ENCODE assay signal across 8 mouse cellular contexts in genomic region chr7:120934716-120935115, GRCm38 (mm10). TPM values are rescaled to one million over a fixed set of nuclear protein-coding genes. Genes with fewer than 3 reads are reported as not detected.
DNase-seq lines count a peak whose midpoint lies in the region; ATAC-seq and TF ChIP-seq lines count a peak whose summit lies in the region.

No protein-coding gene starts in this region.

- peaks cover 100% of the 10 kb centered on the region for H3K36me3 ChIP-seq in forebrain, embryonic 10.5 days (replicated peaks)
- peaks cover 96% of the 10 kb centered on the region for H3K36me3 ChIP-seq in forebrain, embryonic 12.5 days (replicated peaks)
- H3K36me3 ChIP-seq in kidney, embryonic 14.5 days (ENCODE audit: control insufficient read depth, insufficient read depth, low read length) = peaks cover 92% of the 10 kb centered on the region
- peaks cover 88% of the 10 kb centered on the region for H3K36me3 ChIP-seq in lung, embryonic 14.5 days (ENCODE audit: insufficient read depth)

- WGBS in forebrain, embryonic 10.5 days = 42% methylated on average over 5 of the region's 5 CpGs
- 35% methylated on average over 5 of the region's 5 CpGs for WGBS in forebrain, embryonic 12.5 days
- WGBS in kidney, embryonic 14.5 days = 38% methylated on average over 5 of the region's 5 CpGs
- WGBS in lung, embryonic 14.5 days = 32% methylated on average over 5 of the region's 5 CpGs

- no peaks in the 10 kb centered on the region for H3K9me3 ChIP-seq in forebrain, embryonic 10.5 days
- no peaks in the 10 kb centered on the region for H3K9me3 ChIP-seq in forebrain, embryonic 12.5 days
- H3K9me3 ChIP-seq in kidney, embryonic 14.5 days (ENCODE audit: control insufficient read depth, low read length) = no peaks in the 10 kb centered on the region
- H3K9me3 ChIP-seq in lung, embryonic 14.5 days (ENCODE audit: low read depth, low read length) = no peaks in the 10 kb centered on the region

- peak; percentile 84 for TF ChIP-seq CTCF in lung, embryonic 14.5 days (IDR thresholded peaks at IDR 0.05; ENCODE audit: low read depth)

- no peak overlapping the region for H3K4me2 ChIP-seq in forebrain, embryonic 12.5 days
- no peak overlapping the region for H3K4me2 ChIP-seq in kidney, embryonic 14.5 days (replicated peaks; ENCODE audit: low read depth, low read length)
- H3K4me2 ChIP-seq in lung, embryonic 14.5 days = no peak overlapping the region

- peak; percentile 32 for DNase-seq in forebrain, embryonic 10.5 days (ENCODE audit: extremely low spot score, low spot score)
- DNase-seq in 416B (ENCODE audit: low read depth) = peak; percentile 68
- peak; percentile 32 to 38 for DNase-seq in adrenal gland, adult 18-20 months (ENCODE audit: low spot score in 2 of 2)
- DNase-seq in fibroblast of lung, adult 2 months (ENCODE audit: low read depth) = peak; percentile 27
- peak; percentile 83 for DNase-seq in lung, embryonic 14.5 days
- DNase-seq in spleen, adult 12 weeks (ENCODE audit: low spot score) = peak; percentile 35

- no peak overlapping the region for H3K9ac ChIP-seq in forebrain, embryonic 12.5 days
- no peak overlapping the region for H3K9ac ChIP-seq in kidney, embryonic 14.5 days (ENCODE audit: low read depth, low read length)
- H3K9ac ChIP-seq in lung, embryonic 14.5 days = no peak overlapping the region

- no peaks in the 10 kb centered on the region for H3K4me1 ChIP-seq in forebrain, embryonic 10.5 days
- H3K4me1 ChIP-seq in forebrain, embryonic 12.5 days = no peaks in the 10 kb centered on the region
- H3K4me1 ChIP-seq in kidney, embryonic 14.5 days (ENCODE audit: control insufficient read depth, insufficient read depth, low read length) = no peaks in the 10 kb centered on the region
- H3K4me1 ChIP-seq in lung, embryonic 14.5 days (ENCODE audit: insufficient read depth) = no peaks in the 10 kb centered on the region

- ATAC-seq in forebrain, embryonic 12.5 days (ENCODE audit: low FRiP score) = no peak
- peak; percentile 73; the same call in 1 of the 2 replicates for ATAC-seq in kidney, embryonic 14.5 days (ENCODE audit: low FRiP score, low TSS enrichment)
- ATAC-seq in lung, embryonic 14.5 days (ENCODE audit: insufficient read depth) = no peak

- no peak overlapping the region for H3K27ac ChIP-seq in forebrain, embryonic 10.5 days
- H3K27ac ChIP-seq in forebrain, embryonic 12.5 days = no peak overlapping the region
- H3K27ac ChIP-seq in kidney, embryonic 14.5 days (ENCODE audit: low read depth, low read length) = no peak overlapping the region
- no peak overlapping the region for H3K27ac ChIP-seq in lung, embryonic 14.5 days (ENCODE audit: low read depth)

- no peak overlapping the region for H3K4me3 ChIP-seq in forebrain, embryonic 10.5 days
- H3K4me3 ChIP-seq in forebrain, embryonic 12.5 days (replicated peaks) = no peak overlapping the region
- no peak overlapping the region for H3K4me3 ChIP-seq in kidney, embryonic 14.5 days (ENCODE audit: low read length)
- no peak overlapping the region for H3K4me3 ChIP-seq in lung, embryonic 14.5 days (ENCODE audit: low read depth, low read length)

- no peaks in the 10 kb centered on the region for H3K27me3 ChIP-seq in forebrain, embryonic 10.5 days (ENCODE audit: poor library complexity, severe bottlenecking)
- no peaks in the 10 kb centered on the region for H3K27me3 ChIP-seq in forebrain, embryonic 12.5 days
- no peaks in the 10 kb centered on the region for H3K27me3 ChIP-seq in kidney, embryonic 14.5 days (ENCODE audit: control insufficient read depth, insufficient read depth, low read length)
- no peaks in the 10 kb centered on the region for H3K27me3 ChIP-seq in lung, embryonic 14.5 days (ENCODE audit: insufficient read depth, low read length)

RNA-seq across cellular contexts. Expression of gene Polr3e, which starts 17.2 kb away (rescaled TPM):
- polyA plus RNA-seq in forebrain, embryonic 10.5 days (2016; fragmentation: Nextera tagmentation; extraction: Ambion mirVana) = 44.6 and 45.5 TPM in 2 replicates
- 33.5 and 34.9 TPM in 2 replicates for polyA plus RNA-seq in forebrain, embryonic 12.5 days (2016; fragmentation: Nextera tagmentation; extraction: Ambion mirVana)
- total RNA-seq in adrenal gland, adult 18-20 months (2021) = 10 to 100 TPM; 20.8 to 23.5 TPM
- 25.6 and 31.2 TPM in 2 replicates for polyA plus RNA-seq in kidney, embryonic 14.5 days (2014; fragmentation: Nextera tagmentation; extraction: Ambion mirVana)
- 24.3 and 24.6 TPM in 2 replicates for polyA plus RNA-seq in lung, embryonic 14.5 days (2014; fragmentation: Nextera tagmentation; extraction: Ambion mirVana)

RNA-seq across cellular contexts. Expression of gene Cdr2, which starts 47.4 kb away (rescaled TPM):
- 12.9 TPM in 2 replicates for polyA plus RNA-seq in forebrain, embryonic 10.5 days (2016; fragmentation: Nextera tagmentation; extraction: Ambion mirVana)
- polyA plus RNA-seq in forebrain, embryonic 12.5 days (2016; fragmentation: Nextera tagmentation; extraction: Ambion mirVana) = 14.5 and 14.9 TPM in 2 replicates
- 10 to 100 TPM in 1 of 2 experiments, 1 to 10 TPM in 1; 8.6 to 19.6 TPM for total RNA-seq in adrenal gland, adult 18-20 months (2021)
- polyA plus RNA-seq in kidney, embryonic 14.5 days (2014; fragmentation: Nextera tagmentation; extraction: Ambion mirVana) = 10.1 and 13.1 TPM in 2 replicates
- polyA plus RNA-seq in lung, embryonic 14.5 days (2014; fragmentation: Nextera tagmentation; extraction: Ambion mirVana) = 13.4 and 13.5 TPM in 2 replicates

RNA-seq across cellular contexts. Expression of gene Mfsd13b, which starts 47.6 kb away (rescaled TPM):
- polyA plus RNA-seq in forebrain, embryonic 10.5 days (2016; fragmentation: Nextera tagmentation; extraction: Ambion mirVana) = 0.37 and 0.68 TPM in 2 replicates
- polyA plus RNA-seq in forebrain, embryonic 12.5 days (2016; fragmentation: Nextera tagmentation; extraction: Ambion mirVana) = 0.15 and 0.20 TPM in 2 replicates
- not detected for total RNA-seq in adrenal gland, adult 18-20 months (2021)
- not detected in 2 replicates for polyA plus RNA-seq in kidney, embryonic 14.5 days (2014; fragmentation: Nextera tagmentation; extraction: Ambion mirVana)
- polyA plus RNA-seq in lung, embryonic 14.5 days (2014; fragmentation: Nextera tagmentation; extraction: Ambion mirVana) = 0.14 TPM in 1 of 2 replicates, not detected in the other

Comparison
In these comparisons a context has a peak if more than half of its experiments do, and no peak if none do; other contexts are left out.
1. DNase-seq: peak in every context shown above with its lines; median percentile 83 in lung, embryonic 14.5 days; 68 in 416B; 35 in adrenal gland, adult 18-20 months; 35 in spleen, adult 12 weeks; 32 in forebrain, embryonic 10.5 days; 27 in fibroblast of lung, adult 2 months.